Mouse (Mus musculus): ENCODE data around the gene Otub2. TPM values are rescaled to one million over a fixed set of nuclear protein-coding genes. Genes with fewer than 3 reads are reported as not detected.
"Not testable (repeated sequence)": the region's sequence is repeated elsewhere in the genome, so short reads cannot be mapped to it uniquely, and the experiment has no call there.

The Otub2 gene
- polyA plus RNA-seq, 1 experiment: 2.0 TPM

- Histone ChIP-seq H3K4me1 (replicated peaks; ENCODE audit: control insufficient read depth, insufficient read depth, low read length) (peaks cover 13% of the 10 kb centered on the region), H3K27me3 (ENCODE audit: control insufficient read depth, insufficient read depth, low read length) (no peaks in the 10 kb centered on the region), H3K27ac (ENCODE audit: control insufficient read depth, insufficient read depth, low read length) (no peak overlapping the region), H3K4me3 (ENCODE audit: control insufficient read depth, insufficient read depth, low read length) (no peak overlapping the region), H3K36me3 (ENCODE audit: control insufficient read depth, insufficient read depth, low read length) (peaks cover 9% of the 10 kb centered on the region)
- DNase-seq: peak; percentile 21
- WGBS: 94% methylated on average over 7 of the region's 7 CpGs
- TF ChIP-seq POLR2A (IDR thresholded peaks at IDR 0.05; ENCODE audit: control insufficient read depth, extremely low read depth, insufficient read depth, low read length, poor library complexity) (no peak), CTCF (IDR thresholded peaks at IDR 0.05; ENCODE audit: borderline replicate concordance, control insufficient read depth, extremely low read depth, insufficient read depth, low read length, poor library complexity) (no peak)
These were observed 38.2 kb downstream of the Otub2 start for GRCm38 (mm10) chr12:103426710-103427109.

GRCm38 (mm10) chr12:103433430-103433829, 44.9 kb downstream of the Otub2 start:
- H3K27ac ChIP-seq (ENCODE audit: control insufficient read depth, insufficient read depth, low read length): no peak overlapping the region
- H3K4me3 ChIP-seq (ENCODE audit: control insufficient read depth, insufficient read depth, low read length): no peak overlapping the region
- no peaks in the 10 kb centered on the region for H3K27me3 ChIP-seq (ENCODE audit: control insufficient read depth, insufficient read depth, low read length)
- 87% methylated on average over 2 of the region's 2 CpGs for WGBS
- H3K36me3 ChIP-seq (ENCODE audit: control insufficient read depth, insufficient read depth, low read length): no peaks in the 10 kb centered on the region
- peaks cover 13% of the 10 kb centered on the region for H3K4me1 ChIP-seq (replicated peaks; ENCODE audit: control insufficient read depth, insufficient read depth, low read length)
- no peak for DNase-seq
- TF ChIP-seq CTCF (IDR thresholded peaks at IDR 0.05; ENCODE audit: borderline replicate concordance, control insufficient read depth, extremely low read depth, insufficient read depth, low read length, poor library complexity): no peak
- TF ChIP-seq POLR2A (IDR thresholded peaks at IDR 0.05; ENCODE audit: control insufficient read depth, extremely low read depth, insufficient read depth, low read length, poor library complexity): no peak

GRCm38 (mm10) chr12:103433986-103434731, 45.7 kb downstream of the Otub2 start, which contains the start of gene Ifi27:
Ifi27 (plus strand) TSS chr12:103434211.
- TF ChIP-seq POLR2A (IDR thresholded peaks at IDR 0.05; ENCODE audit: control insufficient read depth, extremely low read depth, insufficient read depth, low read length, poor library complexity) (no peak), CTCF (IDR thresholded peaks at IDR 0.05; ENCODE audit: borderline replicate concordance, control insufficient read depth, extremely low read depth, insufficient read depth, low read length, poor library complexity) (no peak)
- Histone ChIP-seq H3K4me1 (replicated peaks; ENCODE audit: control insufficient read depth, insufficient read depth, low read length) (peaks cover 13% of the 10 kb centered on the region), H3K27ac (ENCODE audit: control insufficient read depth, insufficient read depth, low read length) (peak within 1 kb of the TSS; percentile 85), H3K27me3 (ENCODE audit: control insufficient read depth, insufficient read depth, low read length) (no peaks in the 10 kb centered on the region), H3K4me3 (ENCODE audit: control insufficient read depth, insufficient read depth, low read length) (peak within 1 kb of the TSS; percentile 34; the same call in 1 of the 2 replicates), H3K36me3 (ENCODE audit: control insufficient read depth, insufficient read depth, low read length) (no peaks in the 10 kb centered on the region)
- 26% methylated on average over 8 of the region's 8 CpGs for WGBS
- peak; percentile 73 for DNase-seq

DNA sequence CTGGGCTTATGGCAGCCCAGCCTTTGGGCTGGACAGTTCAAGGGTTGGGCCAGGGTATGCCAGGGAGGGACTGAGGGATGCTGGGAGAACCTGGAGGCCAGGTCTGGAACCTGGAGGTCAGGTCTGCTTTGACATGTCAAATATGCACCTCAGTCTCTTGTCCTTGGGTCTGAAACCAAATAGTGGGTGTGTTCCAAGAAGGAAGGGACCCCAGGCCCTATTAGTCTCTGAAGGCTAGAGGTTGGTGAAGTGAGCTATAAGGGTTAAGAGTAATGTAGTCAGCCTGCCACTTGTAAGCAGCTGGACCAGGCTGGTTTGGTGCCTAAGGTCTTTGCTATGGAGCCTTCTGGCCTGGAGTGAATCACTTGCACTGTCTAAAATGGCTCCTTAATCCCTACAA, 46.4 kb downstream of the Otub2 start:
- H3K36me3 ChIP-seq (ENCODE audit: control insufficient read depth, insufficient read depth, low read length): 0 out of 2 replicates have a peak, but pooled peaks cover 6% of the 10 kb centered on the region
- H3K27ac ChIP-seq (ENCODE audit: control insufficient read depth, insufficient read depth, low read length): peak overlapping the region; percentile 85
- peak overlapping the region; percentile 23; the same call in 1 of the 2 replicates for H3K4me3 ChIP-seq (ENCODE audit: control insufficient read depth, insufficient read depth, low read length)
- H3K27me3 ChIP-seq (ENCODE audit: control insufficient read depth, insufficient read depth, low read length): no peaks in the 10 kb centered on the region
- no peak for DNase-seq
- no peak for TF ChIP-seq POLR2A (IDR thresholded peaks at IDR 0.05; ENCODE audit: control insufficient read depth, extremely low read depth, insufficient read depth, low read length, poor library complexity)
- TF ChIP-seq CTCF (IDR thresholded peaks at IDR 0.05; ENCODE audit: borderline replicate concordance, control insufficient read depth, extremely low read depth, insufficient read depth, low read length, poor library complexity): no peak
- H3K4me1 ChIP-seq (replicated peaks; ENCODE audit: control insufficient read depth, insufficient read depth, low read length): peaks cover 13% of the 10 kb centered on the region

GRCm38 (mm10) chr12:103437601-103438000, 49.1 kb downstream of the Otub2 start:
- Histone ChIP-seq H3K4me1 (replicated peaks; ENCODE audit: control insufficient read depth, insufficient read depth, low read length) (peaks cover 13% of the 10 kb centered on the region), H3K4me3 (ENCODE audit: control insufficient read depth, insufficient read depth, low read length) (no peak overlapping the region), H3K36me3 (ENCODE audit: control insufficient read depth, insufficient read depth, low read length) (peaks cover 9% of the 10 kb centered on the region; the same call in 1 of the 2 replicates), H3K27ac (ENCODE audit: control insufficient read depth, insufficient read depth, low read length) (no peak overlapping the region), H3K27me3 (ENCODE audit: control insufficient read depth, insufficient read depth, low read length) (no peaks in the 10 kb centered on the region)
- DNase-seq: no peak
- TF ChIP-seq CTCF (IDR thresholded peaks at IDR 0.05; ENCODE audit: borderline replicate concordance, control insufficient read depth, extremely low read depth, insufficient read depth, low read length, poor library complexity) (no peak), POLR2A (IDR thresholded peaks at IDR 0.05; ENCODE audit: control insufficient read depth, extremely low read depth, insufficient read depth, low read length, poor library complexity) (no peak)
- WGBS: 95% methylated on average over 1 of the region's 1 CpGs

DNA sequence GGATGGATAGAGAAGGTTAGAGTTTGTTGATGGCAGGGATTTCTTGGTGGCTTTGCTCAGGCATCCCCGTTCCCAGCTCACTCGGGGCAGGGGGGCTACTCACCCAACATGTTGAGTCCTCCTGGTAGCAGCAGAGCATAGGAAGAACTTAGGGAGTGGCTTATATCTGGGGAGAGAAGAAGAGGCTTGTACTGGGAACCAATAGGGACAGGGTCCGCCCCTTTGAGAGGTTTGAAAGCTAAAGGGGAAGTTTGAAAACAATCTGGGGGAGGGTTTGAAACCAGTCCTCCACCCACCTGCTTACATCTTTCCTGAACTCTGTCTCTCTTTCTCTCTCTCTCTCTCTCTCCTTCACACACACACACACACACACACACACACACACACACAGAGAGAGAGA, 55.0 kb downstream of the Otub2 start, which contains the start of gene Ifi27l2a:
Gene Ifi27l2a, minus strand, starts transcription at position 157 of the 400 bp plus-strand sequence.
- TF ChIP-seq CTCF (IDR thresholded peaks at IDR 0.05; ENCODE audit: borderline replicate concordance, control insufficient read depth, extremely low read depth, insufficient read depth, low read length, poor library complexity) (no peak), POLR2A (IDR thresholded peaks at IDR 0.05; ENCODE audit: control insufficient read depth, extremely low read depth, insufficient read depth, low read length, poor library complexity) (0 out of 2 replicates have a peak, but pooled peaks have one; percentile 17)
- peak within 1 kb of the TSS; percentile 20 for H3K4me3 ChIP-seq (ENCODE audit: control insufficient read depth, insufficient read depth, low read length)
- no peaks in the 10 kb centered on the region for H3K27me3 ChIP-seq (ENCODE audit: control insufficient read depth, insufficient read depth, low read length)
- 30% methylated on average over 3 of the region's 3 CpGs for WGBS
- H3K27ac ChIP-seq (ENCODE audit: control insufficient read depth, insufficient read depth, low read length): peak within 1 kb of the TSS; percentile 69; the same call in 1 of the 2 replicates
- peak; percentile 44 for DNase-seq
- H3K36me3 ChIP-seq (ENCODE audit: control insufficient read depth, insufficient read depth, low read length): peaks cover 9% of the 10 kb centered on the region; the same call in 1 of the 2 replicates
- no peaks in the 10 kb centered on the region; the same call in 1 of the 2 replicates for H3K4me1 ChIP-seq (replicated peaks; ENCODE audit: control insufficient read depth, insufficient read depth, low read length)

GRCm38 (mm10) chr12:103444261-103444660, 55.8 kb downstream of the Otub2 start:
- not testable (repeated sequence) for DNase-seq; H3K4me3 ChIP-seq (ENCODE audit: control insufficient read depth, insufficient read depth, low read length)

More at GRCm38 (mm10) chr12:103444261-103444660, 55.8 kb downstream of the Otub2 start:
- H3K27me3 ChIP-seq (ENCODE audit: control insufficient read depth, insufficient read depth, low read length); H3K36me3 ChIP-seq (ENCODE audit: control insufficient read depth, insufficient read depth, low read length); H3K4me1 ChIP-seq (replicated peaks; ENCODE audit: control insufficient read depth, insufficient read depth, low read length): not testable (repeated sequence)
- 71% methylated on average over 6 of the region's 7 CpGs for WGBS
- peak overlapping the region; percentile 69; the same call in 1 of the 2 replicates for H3K27ac ChIP-seq (ENCODE audit: control insufficient read depth, insufficient read depth, low read length)
